Mouse (Mus musculus) thymus, adult 2 months (tissue): ENCODE results near the gene Ush1g. TPM values are rescaled to one million over a fixed set of nuclear protein-coding genes. Genes with fewer than 3 reads are reported as not detected.

ENCODE experiments used
- DNase-seq: peaks from one replicate; pipeline ENCODE4 v3.0.0; 2021
- H3K27ac ChIP-seq: fragments of 200-500 bp; 2 replicates; pipeline ENCODE4 v1.5.1; 2012; ENCODE audit warnings: low read length, control low read depth; ENCODE audit not compliant: control insufficient read depth, insufficient read depth
- H3K27me3 ChIP-seq: fragments of 200-500 bp; 2 replicates; pipeline ENCODE4 v1.6.1; 2012; ENCODE audit warnings: mild to moderate bottlenecking, low read length, moderate library complexity, mixed read lengths; ENCODE audit not compliant: control insufficient read depth, insufficient read depth
- H3K36me3 ChIP-seq: fragments of 200-500 bp; 2 replicates; pipeline ENCODE4 v1.6.1; 2012; ENCODE audit warnings: mild to moderate bottlenecking, low read length, moderate library complexity; ENCODE audit not compliant: control insufficient read depth, insufficient read depth
- H3K4me1 ChIP-seq: fragments of 200-500 bp; replicated peaks from 2 replicates; pipeline ENCODE4 v1.6.1; 2012; ENCODE audit warnings: low read length; ENCODE audit not compliant: control insufficient read depth, insufficient read depth
- H3K4me3 ChIP-seq: fragments of 200-500 bp; 2 replicates; pipeline ENCODE4 v1.5.1; 2012; ENCODE audit warnings: mild to moderate bottlenecking, low read length, control low read depth, moderate library complexity; ENCODE audit not compliant: control insufficient read depth, insufficient read depth
- CTCF ChIP-seq: fragments of 200-500 bp; IDR thresholded peaks from 2 replicates; pipeline ENCODE4 v1.5.1; 2012; ENCODE audit warnings: mild to moderate bottlenecking, control low read depth, low read length, moderate library complexity, borderline replicate concordance; ENCODE audit not compliant: control insufficient read depth, poor library complexity, insufficient read depth; ENCODE audit errors: extremely low read depth
- POLR2A ChIP-seq: fragments of 200-500 bp; IDR thresholded peaks from 2 replicates; pipeline ENCODE4 v1.6.1; 2012; ENCODE audit warnings: mild to moderate bottlenecking, low read length, control low read depth, moderate library complexity; ENCODE audit not compliant: control insufficient read depth, poor library complexity, insufficient read depth; ENCODE audit errors: extremely low read depth
- WGBS: fragments of 180-500 bp; shearing (Covaris S2); methylation state at CpG from one replicate; pipeline ENCODE4 v1.1.7; 2018; 5-methylcytosine and 5-hydroxymethylcytosine counted together
- polyA plus RNA-seq: library from polyadenylated mRNA; depleted of rRNA; stranded (reverse); fragments of >200 nt; gene quantifications from 2 replicates; pipeline ENCODE4 v1.2.3, GENCODE M21; 2012; rRNA removed

The Ush1g gene
- polyA plus RNA-seq = 0.05 and 0.11 TPM in 2 replicates

DNA sequence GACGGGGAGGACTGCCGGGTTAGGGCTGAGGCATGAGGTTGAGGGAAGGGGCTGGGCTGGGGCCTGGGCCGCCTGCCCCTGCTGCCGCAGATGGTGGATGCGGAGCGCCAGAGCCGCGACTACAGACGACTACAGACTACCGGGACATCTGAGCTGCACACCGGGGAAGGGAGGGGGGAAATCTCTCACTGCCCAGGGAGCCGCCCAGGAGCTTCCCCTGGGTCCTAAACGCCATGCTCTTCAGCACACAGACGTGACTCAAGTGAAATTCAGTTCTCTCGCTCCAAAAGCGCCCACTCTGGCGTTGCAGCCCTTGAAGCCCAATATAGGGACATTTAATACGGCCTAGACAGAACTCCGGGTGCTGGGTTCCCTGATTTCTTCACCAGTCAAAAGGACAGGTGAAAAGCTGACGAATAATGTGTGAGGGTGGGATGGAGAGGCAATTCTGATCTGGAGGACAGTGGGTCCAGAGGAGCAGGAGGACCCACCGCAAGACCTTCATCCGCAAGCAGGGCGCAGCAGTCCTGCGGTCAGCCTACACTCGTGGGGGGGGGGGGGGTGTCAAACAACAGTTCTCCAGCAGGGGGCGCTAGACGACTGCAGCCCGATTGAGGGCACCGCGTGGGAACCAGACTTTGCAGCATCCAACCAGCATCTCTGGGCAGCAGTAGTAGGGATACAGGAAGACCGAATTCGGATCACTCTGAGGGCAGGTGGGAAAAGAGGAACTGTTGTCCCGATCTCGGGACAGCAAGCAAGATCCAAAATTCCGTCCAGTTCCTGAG lies at the start of gene Ush1g:
Gene Ush1g (minus strand): TSS at position 136 of the 788 bp plus-strand sequence.
- DNase-seq = peak; percentile 32
- Histone ChIP-seq H3K4me3 (no peak within 1 kb of the TSS), H3K36me3 (no peaks in the 10 kb centered on the region), H3K4me1 (no peaks in the 10 kb centered on the region), H3K27ac (no peak within 1 kb of the TSS), H3K27me3 (peaks cover 39% of the 10 kb centered on the region; the same call in 1 of the 2 replicates)
- TF ChIP-seq CTCF (peak; percentile 88), POLR2A (no peak)
- 6% methylated on average over 35 of the region's 35 CpGs for WGBS

DNA sequence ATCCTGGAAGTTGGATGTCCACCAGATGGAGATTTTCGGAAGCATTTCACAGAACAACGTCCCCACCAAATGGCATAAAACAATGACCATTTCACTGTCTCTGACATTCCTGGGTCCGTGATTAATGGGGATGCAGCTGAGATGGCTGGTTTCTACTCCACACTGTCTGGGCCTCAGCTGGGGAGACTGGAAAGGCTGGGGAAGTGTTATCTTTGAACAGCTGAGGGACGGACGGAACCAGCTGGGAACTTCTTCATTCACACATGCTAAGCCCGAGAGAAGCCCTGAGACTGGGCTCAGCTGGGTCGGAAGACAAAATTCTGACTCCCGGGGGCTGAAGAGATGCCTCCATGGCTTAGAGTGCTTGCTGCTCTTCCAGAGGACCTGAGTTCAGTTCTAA lies 49.5 kb upstream of the Ush1g start:
- peaks cover 17% of the 10 kb centered on the region for H3K4me1 ChIP-seq
- H3K4me3 ChIP-seq = no peak overlapping the region
- WGBS = 91% methylated on average over 8 of the region's 8 CpGs
- DNase-seq = no peak
- TF ChIP-seq POLR2A (no peak), CTCF (no peak)
- H3K36me3 ChIP-seq = no peaks in the 10 kb centered on the region
- no peak overlapping the region for H3K27ac ChIP-seq
- H3K27me3 ChIP-seq = peaks cover 18% of the 10 kb centered on the region

DNA sequence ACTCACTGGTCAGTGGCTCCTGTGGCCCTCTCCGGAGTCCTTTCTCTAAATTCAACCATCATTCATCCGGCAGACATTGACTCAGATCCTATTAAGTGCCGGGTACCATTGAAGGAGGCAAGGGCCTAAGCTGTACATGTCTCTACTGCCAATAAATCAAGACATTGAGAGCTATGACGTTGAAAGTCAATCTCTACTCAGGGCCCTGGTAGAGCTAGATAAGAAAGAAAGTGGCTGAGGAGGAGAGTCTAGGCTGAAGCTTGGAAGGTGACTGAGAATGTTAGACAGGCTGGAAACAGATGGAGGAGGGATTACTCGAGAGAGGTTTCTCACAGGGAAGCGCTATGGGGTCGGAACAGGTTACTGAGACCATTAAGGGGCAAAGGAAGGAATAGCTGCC lies 48.5 kb upstream of the Ush1g start:
- H3K27ac ChIP-seq = no peak overlapping the region
- WGBS = 68% methylated on average over 7 of the region's 7 CpGs
- H3K27me3 ChIP-seq = peaks cover 17% of the 10 kb centered on the region
- no peak for DNase-seq
- TF ChIP-seq CTCF (no peak), POLR2A (no peak)
- no peak overlapping the region for H3K4me3 ChIP-seq
- no peaks in the 10 kb centered on the region for H3K36me3 ChIP-seq
- H3K4me1 ChIP-seq = peaks cover 23% of the 10 kb centered on the region

DNA sequence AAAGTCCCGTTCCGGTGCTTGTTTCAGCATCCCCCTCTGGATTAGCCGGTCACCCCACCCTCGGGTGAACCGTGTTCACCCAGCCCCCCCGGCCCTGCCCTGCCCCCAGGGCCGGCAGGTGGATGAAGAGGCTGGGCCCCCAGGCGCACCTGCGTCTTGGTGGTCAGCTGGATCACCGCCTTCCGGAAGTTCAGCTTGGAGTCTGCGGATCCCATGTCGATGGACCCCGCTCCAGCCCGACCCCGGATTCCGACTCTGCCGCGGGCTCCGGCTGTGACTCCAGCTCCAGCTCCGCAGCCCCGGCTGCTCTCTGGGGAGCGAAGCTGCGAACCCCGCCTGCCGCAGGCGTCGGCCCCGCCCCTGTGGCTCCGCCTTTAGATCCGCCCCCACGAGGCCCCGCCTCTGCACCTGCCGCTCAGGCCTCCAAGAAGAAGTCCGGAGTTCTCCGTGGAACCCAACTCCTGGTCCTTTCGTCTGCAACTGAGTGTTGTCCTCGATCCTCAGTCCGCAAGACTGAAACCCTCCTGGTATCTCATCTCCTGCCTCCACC lies 45.6 kb upstream of the Ush1g start, which contains the start of gene Hid1:
Gene Hid1 (minus strand): TSS at position 362 of the 550 bp plus-strand sequence.
- under 1% methylated on average over 39 of the region's 39 CpGs for WGBS
- Histone ChIP-seq H3K36me3 (no peaks in the 10 kb centered on the region), H3K4me3 (peak within 1 kb of the TSS; percentile 85), H3K27me3 (no peaks in the 10 kb centered on the region), H3K4me1 (peaks cover 19% of the 10 kb centered on the region), H3K27ac (no peak within 1 kb of the TSS)
- peak; percentile 92 for DNase-seq
- no peak for TF ChIP-seq CTCF
- peak; percentile 84 for TF ChIP-seq POLR2A

DNA sequence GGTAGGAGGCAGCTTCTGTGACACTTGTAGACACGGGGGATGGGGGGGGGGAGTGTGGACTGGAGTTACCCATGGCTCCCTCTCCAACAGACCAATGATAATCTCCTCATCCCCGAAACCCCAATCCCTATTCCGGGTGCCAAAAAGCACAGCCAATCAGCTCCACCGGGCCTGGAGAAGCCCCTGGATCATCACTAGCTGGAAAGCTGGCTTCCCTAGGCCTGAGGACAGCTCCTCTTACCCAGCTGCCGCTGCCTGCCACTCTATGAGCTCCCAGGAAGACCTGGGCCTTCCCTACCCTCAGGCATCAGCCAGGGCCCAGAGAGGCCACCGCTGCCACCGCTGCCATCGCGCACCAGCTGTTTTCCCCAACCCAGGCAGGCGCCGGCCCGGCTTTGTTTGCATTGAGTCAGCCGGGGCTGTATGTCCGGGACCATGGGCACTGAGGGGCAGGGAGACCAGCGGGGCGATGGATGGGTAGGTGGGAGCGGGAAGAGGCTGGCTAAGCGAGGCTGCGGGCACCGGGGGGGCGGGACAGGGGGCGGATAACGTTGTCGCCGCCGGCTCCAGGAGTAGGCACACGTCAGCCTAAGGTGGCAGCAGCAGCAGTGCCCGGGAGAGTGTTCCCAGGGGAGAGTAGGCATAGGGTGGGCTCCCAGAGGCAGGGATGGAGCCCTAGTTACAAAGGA lies 45.0 kb upstream of the Ush1g start:
- DNase-seq = peak; percentile 43
- Histone ChIP-seq H3K4me1 (peaks cover 19% of the 10 kb centered on the region), H3K27ac (no peak overlapping the region), H3K4me3 (peak overlapping the region; percentile 85), H3K27me3 (no peaks in the 10 kb centered on the region), H3K36me3 (no peaks in the 10 kb centered on the region)
- no peak for TF ChIP-seq POLR2A
- TF ChIP-seq CTCF = no peak
- WGBS = 6% methylated on average over 27 of the region's 28 CpGs

DNA sequence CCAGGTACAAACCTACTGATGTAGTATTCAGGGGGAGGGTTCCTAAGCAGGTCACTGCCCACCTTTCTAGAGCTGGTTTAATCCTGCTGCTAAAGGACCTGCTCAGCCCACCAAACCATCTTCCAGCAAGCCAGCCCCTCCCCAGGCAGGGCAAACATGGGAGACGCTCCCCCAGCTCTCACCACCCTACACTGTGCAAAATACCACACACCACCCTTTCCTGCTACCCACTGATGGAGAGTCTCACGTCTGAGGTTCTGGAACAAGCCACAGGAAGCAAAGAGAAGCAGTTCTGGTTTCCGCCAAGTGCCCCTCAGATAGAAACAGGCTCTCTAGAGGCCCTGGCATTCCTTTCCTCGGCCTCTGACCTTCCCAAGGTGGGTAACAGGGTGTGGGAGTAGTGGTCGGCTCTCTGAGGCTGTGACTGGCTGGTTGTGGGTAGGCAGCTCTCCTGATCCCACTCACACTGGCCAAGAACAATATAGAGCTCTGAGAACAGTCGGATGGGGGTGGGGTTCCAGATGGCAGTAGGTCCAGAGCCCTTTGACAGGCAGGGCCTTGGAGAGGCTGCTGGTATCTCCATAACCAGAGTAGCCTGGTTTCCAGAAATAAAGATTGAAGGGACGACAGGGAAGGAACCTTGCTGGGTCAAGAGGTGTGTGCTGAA lies 44.3 kb upstream of the Ush1g start:
- peaks cover 19% of the 10 kb centered on the region for H3K4me1 ChIP-seq
- no peak overlapping the region for H3K27ac ChIP-seq
- no peak for DNase-seq
- peak overlapping the region; percentile 85 for H3K4me3 ChIP-seq
- H3K27me3 ChIP-seq = no peaks in the 10 kb centered on the region
- TF ChIP-seq POLR2A = no peak
- no peak for TF ChIP-seq CTCF
- 16% methylated on average over 7 of the region's 7 CpGs for WGBS
- H3K36me3 ChIP-seq = no peaks in the 10 kb centered on the region
